Mouse (Mus musculus) right cerebral cortex, postnatal 10 days (tissue): ENCODE measurements around the gene Tenm4.

Source experiments
- DNase-seq, 2 experiments: peaks; one replicate each; pipeline ENCODE4 v3.0.0; 2021; ENCODE audit warnings: low spot score in 2 of 2

Gene Tenm4

GRCm38 (mm10) chr7:96203812-96204560 lies 32.9 kb downstream of the Tenm4 start:
- no peak for DNase-seq

GRCm38 (mm10) chr7:96204809-96205350 lies 33.8 kb downstream of the Tenm4 start:
- no peak for DNase-seq

- DNase-seq: no peak
These were observed 36.0 kb downstream of the Tenm4 start for GRCm38 (mm10) chr7:96207071-96207470.

GRCm38 (mm10) chr7:96209783-96210524 lies 38.9 kb downstream of the Tenm4 start:
- peak; percentile 78 to 83 for DNase-seq

GRCm38 (mm10) chr7:96210525-96211369 lies 39.7 kb downstream of the Tenm4 start:
- peak; percentile 64 to 67 for DNase-seq

- peak; percentile 43 to 48 for DNase-seq
These were observed 40.6 kb downstream of the Tenm4 start for GRCm38 (mm10) chr7:96211618-96212021.

- no peak for DNase-seq
These were observed 41.2 kb downstream of the Tenm4 start for GRCm38 (mm10) chr7:96212224-96212591.

- DNase-seq: peak; percentile 68 to 72
These were observed 41.8 kb downstream of the Tenm4 start for GRCm38 (mm10) chr7:96212592-96213541.

- no peak for DNase-seq
These were observed 42.7 kb downstream of the Tenm4 start for GRCm38 (mm10) chr7:96213741-96214140.

- DNase-seq: peak in 1 of 2 experiments; percentile 40
These were observed 43.8 kb downstream of the Tenm4 start for GRCm38 (mm10) chr7:96214876-96215275.

- no peak for DNase-seq
These were observed 45.0 kb downstream of the Tenm4 start for GRCm38 (mm10) chr7:96215894-96216509.

- DNase-seq: no peak
These were observed 48.3 kb downstream of the Tenm4 start for GRCm38 (mm10) chr7:96219386-96219785.

GRCm38 (mm10) chr7:96220647-96221046 lies 49.6 kb downstream of the Tenm4 start:
- no peak for DNase-seq

GRCm38 (mm10) chr7:96222569-96222968 lies 51.5 kb downstream of the Tenm4 start:
- no peak for DNase-seq

GRCm38 (mm10) chr7:96228562-96229268 lies 57.7 kb downstream of the Tenm4 start:
- DNase-seq: no peak

GRCm38 (mm10) chr7:96230006-96230719 lies 59.1 kb downstream of the Tenm4 start:
- peak in 1 of 2 experiments; percentile 38 for DNase-seq

- peak in 1 of 2 experiments; percentile 38 for DNase-seq
These were observed 59.7 kb downstream of the Tenm4 start for GRCm38 (mm10) chr7:96230720-96231241.

GRCm38 (mm10) chr7:96235847-96236246 lies 64.8 kb downstream of the Tenm4 start:
- no peak for DNase-seq

GRCm38 (mm10) chr7:96240661-96241060 lies 69.6 kb downstream of the Tenm4 start:
- no peak for DNase-seq
